Mouse (Mus musculus) hindbrain, embryonic 16.5 days (tissue): ENCODE results near the gene Ninj2. TPM values are rescaled to one million over a fixed set of nuclear protein-coding genes. Genes with fewer than 3 reads are reported as not detected.

Source experiments
- ATAC-seq: fragments of 200-750 bp; cut with Nextera tagmentation; 2 replicates; pipeline ENCODE4 v1.8.0; 2017; ENCODE audit warnings: moderate TSS enrichment, moderate library complexity
- H3K27ac ChIP-seq: fragments of 300-500 bp; sonication (generic); 2 replicates; pipeline ENCODE4 v1.5.1; 2014; ENCODE audit warnings: low read depth, mild to moderate bottlenecking, control low read depth, low read length, moderate library complexity
- H3K27me3 ChIP-seq: fragments of 300-500 bp; sonication (generic); replicated peaks from 2 replicates; pipeline ENCODE4 v1.6.1; 2014; ENCODE audit warnings: low read length; ENCODE audit not compliant: control insufficient read depth, insufficient read depth
- H3K36me3 ChIP-seq: fragments of 300-500 bp; sonication (generic); 2 replicates; pipeline ENCODE4 v1.6.1; 2014; ENCODE audit warnings: mild to moderate bottlenecking, low read length, moderate library complexity, mixed read lengths; ENCODE audit not compliant: control insufficient read depth, insufficient read depth
- H3K4me1 ChIP-seq: fragments of 300-500 bp; sonication (generic); 2 replicates; pipeline ENCODE4 v1.6.1; 2014; ENCODE audit warnings: low read depth, low read length; ENCODE audit not compliant: control insufficient read depth, insufficient read depth
- H3K4me2 ChIP-seq: fragments of 300-500 bp; sonication (generic); 2 replicates; pipeline ENCODE4 v1.6.1; 2014; ENCODE audit warnings: mild to moderate bottlenecking, low read length, control low read depth, moderate library complexity
- H3K4me3 ChIP-seq: fragments of 300-500 bp; sonication (generic); 2 replicates; pipeline ENCODE4 v1.5.1; 2014; ENCODE audit warnings: mild to moderate bottlenecking, low read length, control low read depth, moderate library complexity
- H3K9ac ChIP-seq: fragments of 300-500 bp; sonication (generic); 2 replicates; pipeline ENCODE4 v1.6.1; 2014; ENCODE audit warnings: low read depth, mild to moderate bottlenecking, control low read depth, low read length, moderate library complexity
- H3K9me3 ChIP-seq: fragments of 300-500 bp; sonication (generic); 2 replicates; pipeline ENCODE4 v1.6.1; 2014; ENCODE audit warnings: mild to moderate bottlenecking, low read length, moderate library complexity; ENCODE audit not compliant: control insufficient read depth
- WGBS: fragments of 180-500 bp; shearing (Covaris S2); extraction: QIAGEN DNeasy Blood & Tissue Kit; methylation state at CpG from one replicate; pipeline ENCODE4 v1.1.7; 2014; 5-methylcytosine and 5-hydroxymethylcytosine counted together
- polyA plus RNA-seq: library from polyadenylated mRNA; unstranded; fragments of >200 nt; fragmentation: Nextera tagmentation; extraction: Ambion mirVana; gene quantifications from 2 replicates; pipeline ENCODE4 v1.2.1, GENCODE M21; 2015

The Ninj2 gene
- polyA plus RNA-seq, 1 experiment from 2014 or later = not detected

DNA sequence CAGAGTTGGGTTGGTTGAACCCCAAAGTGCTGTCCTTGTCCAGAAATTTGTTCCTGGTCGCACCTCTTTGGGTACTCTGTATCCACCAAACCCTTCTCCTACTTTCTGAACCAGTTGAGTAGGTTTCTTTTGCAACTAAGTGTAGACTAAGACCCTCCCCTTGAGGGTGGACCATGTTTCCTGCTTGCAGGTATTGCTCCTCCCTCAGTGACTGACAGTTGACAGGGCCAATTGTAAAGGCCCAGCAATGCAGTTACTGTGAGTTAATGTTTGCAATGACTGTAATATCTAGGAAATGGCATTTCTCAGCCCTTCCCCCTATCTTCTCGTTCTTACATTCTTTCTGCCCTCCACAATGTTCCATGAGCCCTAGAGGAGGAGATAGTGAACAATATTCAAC lies 20.5 kb upstream of the Ninj2 start:
- 87% methylated on average over 2 of the region's 2 CpGs for WGBS
- ATAC-seq = no peak
- Histone ChIP-seq H3K27ac (no peak overlapping the region), H3K36me3 (no peaks in the 10 kb centered on the region), H3K4me3 (no peak overlapping the region), H3K9ac (no peak overlapping the region), H3K9me3 (no peaks in the 10 kb centered on the region; the same call in 1 of the 2 replicates), H3K27me3 (no peaks in the 10 kb centered on the region), H3K4me2 (no peak overlapping the region), H3K4me1 (no peaks in the 10 kb centered on the region)

DNA sequence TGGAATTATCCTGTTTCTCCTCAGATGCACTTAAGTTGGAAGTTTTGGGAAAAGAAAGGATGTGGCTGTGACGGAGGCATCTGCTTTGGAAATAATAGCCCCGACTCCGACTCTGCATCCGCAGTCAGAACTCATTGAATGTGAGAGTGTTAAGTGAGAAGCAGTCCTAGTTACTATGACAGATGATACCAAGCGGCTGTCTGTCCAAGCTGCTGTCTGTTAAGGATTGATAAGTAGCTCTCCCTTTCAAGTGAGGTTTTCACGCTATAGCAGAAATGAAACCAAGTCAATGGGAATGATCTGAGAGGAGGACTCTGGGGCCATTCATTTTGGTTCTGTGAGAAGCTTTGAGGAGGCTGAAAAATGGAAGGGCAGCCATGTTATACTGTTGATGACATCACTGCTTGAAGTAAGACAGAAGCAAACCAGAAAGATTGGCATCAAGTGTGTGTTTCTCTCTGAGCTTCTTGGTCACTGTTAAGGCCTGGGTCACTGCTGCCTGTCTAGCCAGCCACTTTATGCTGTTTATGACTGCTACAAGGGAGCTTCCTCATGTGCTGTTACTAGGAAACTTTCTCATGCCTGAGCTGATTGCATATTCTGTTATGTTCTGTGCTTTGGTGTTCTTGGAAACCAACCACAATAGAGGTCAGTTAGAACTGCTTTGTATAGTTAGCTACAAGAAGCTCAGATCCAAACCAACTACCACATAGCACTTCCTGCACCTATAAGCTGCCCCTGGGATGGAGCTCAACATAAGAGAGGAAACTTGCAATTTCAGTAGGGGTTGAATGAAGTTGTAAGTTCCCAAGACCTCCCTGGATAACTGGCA lies 16.3 kb upstream of the Ninj2 start:
- no peaks in the 10 kb centered on the region for H3K27me3 ChIP-seq
- H3K36me3 ChIP-seq = no peaks in the 10 kb centered on the region
- H3K27ac ChIP-seq = no peak overlapping the region
- no peaks in the 10 kb centered on the region for H3K9me3 ChIP-seq
- ATAC-seq = no peak
- no peaks in the 10 kb centered on the region for H3K4me1 ChIP-seq
- H3K4me2 ChIP-seq = no peak overlapping the region
- WGBS = 88% methylated on average over 6 of the region's 6 CpGs
- no peak overlapping the region for H3K4me3 ChIP-seq
- no peak overlapping the region for H3K9ac ChIP-seq

DNA sequence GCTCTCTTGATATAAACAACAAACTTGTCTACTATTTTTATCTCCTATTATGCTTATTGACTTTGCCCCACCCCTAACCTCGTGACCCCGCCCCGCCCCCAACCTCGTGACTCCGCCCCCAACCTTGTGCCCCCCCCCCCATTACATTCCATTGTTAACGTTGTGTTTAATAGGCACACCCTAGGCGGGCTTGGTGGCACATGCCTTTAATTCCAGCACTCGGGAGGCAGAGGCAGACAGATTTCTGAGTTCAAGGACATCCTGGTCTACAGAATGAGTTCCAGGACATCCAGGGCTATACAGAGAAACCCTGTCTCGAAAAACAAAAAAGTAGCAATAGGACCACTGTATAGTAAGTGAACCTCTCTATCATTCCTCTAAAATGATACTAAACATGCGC lies 13.6 kb upstream of the Ninj2 start:
- WGBS = 86% methylated on average over 10 of the region's 10 CpGs
- Histone ChIP-seq H3K27me3 (no peaks in the 10 kb centered on the region), H3K36me3 (no peaks in the 10 kb centered on the region), H3K9ac (no peak overlapping the region), H3K4me2 (no peak overlapping the region), H3K27ac (no peak overlapping the region), H3K4me1 (no peaks in the 10 kb centered on the region), H3K9me3 (no peaks in the 10 kb centered on the region), H3K4me3 (no peak overlapping the region)
- no peak for ATAC-seq

DNA sequence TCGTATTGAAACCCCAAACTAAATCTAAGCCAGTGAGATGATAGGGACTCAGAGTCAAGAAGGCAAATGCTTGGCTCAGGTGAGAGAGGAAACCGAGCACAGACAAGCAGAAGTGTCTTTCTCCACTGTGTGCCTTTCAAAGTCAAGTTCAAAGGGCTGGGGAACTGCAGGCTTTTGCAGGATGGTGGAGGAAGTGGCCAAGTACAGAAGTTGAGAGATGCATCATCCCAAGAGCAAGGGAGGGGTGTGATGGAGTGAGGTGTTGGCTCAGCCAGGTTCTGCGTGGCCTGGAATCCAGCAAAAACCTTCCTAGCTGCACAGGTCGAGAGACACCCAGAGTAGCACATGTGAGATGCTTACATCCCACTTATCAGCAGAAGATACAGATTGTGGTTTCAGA lies 11.6 kb upstream of the Ninj2 start:
- Histone ChIP-seq H3K9me3 (no peaks in the 10 kb centered on the region), H3K9ac (no peak overlapping the region), H3K27me3 (no peaks in the 10 kb centered on the region), H3K4me1 (no peaks in the 10 kb centered on the region), H3K36me3 (no peaks in the 10 kb centered on the region), H3K27ac (no peak overlapping the region), H3K4me3 (no peak overlapping the region), H3K4me2 (no peak overlapping the region)
- ATAC-seq = no peak
- WGBS = 87% methylated on average over 4 of the region's 4 CpGs

DNA sequence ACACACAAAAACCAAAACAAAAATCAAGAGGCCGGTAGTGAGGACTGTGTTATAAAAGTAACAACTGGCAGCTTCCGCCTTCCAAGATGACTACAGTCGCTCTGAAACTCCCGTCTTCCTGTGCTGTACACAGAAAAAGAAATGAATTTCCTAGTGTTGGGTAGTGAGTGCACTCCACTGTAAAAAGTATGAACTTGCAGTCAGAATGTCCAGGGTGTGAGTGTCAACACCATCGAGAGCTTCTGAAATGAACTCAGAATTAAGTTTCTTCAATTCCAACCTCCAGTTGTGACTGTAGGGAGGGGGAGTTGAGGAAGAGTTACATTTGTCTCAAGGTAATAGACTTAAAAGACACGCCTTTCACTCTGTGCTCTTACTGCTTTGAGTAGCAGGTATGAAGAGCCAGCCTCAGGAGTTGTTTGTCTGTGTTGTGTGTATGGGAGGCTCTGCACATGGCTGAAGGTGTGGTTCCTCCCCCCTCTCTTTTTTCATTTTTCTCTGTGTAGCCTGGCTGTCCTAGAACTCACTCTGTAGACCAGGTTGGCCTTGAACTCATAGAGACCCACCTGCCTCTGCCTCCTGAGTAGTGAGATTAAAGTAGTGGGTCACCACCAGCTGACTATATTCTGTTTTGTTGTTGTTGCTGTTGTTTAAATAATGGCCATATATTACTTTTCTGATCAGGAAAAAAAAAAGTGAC lies 10.7 kb upstream of the Ninj2 start:
- Histone ChIP-seq H3K27me3 (no peaks in the 10 kb centered on the region), H3K4me3 (no peak overlapping the region), H3K4me1 (no peaks in the 10 kb centered on the region), H3K27ac (no peak overlapping the region), H3K36me3 (no peaks in the 10 kb centered on the region), H3K9me3 (no peaks in the 10 kb centered on the region), H3K4me2 (no peak overlapping the region), H3K9ac (no peak overlapping the region)
- WGBS = 94% methylated on average over 6 of the region's 6 CpGs
- ATAC-seq = no peak

DNA sequence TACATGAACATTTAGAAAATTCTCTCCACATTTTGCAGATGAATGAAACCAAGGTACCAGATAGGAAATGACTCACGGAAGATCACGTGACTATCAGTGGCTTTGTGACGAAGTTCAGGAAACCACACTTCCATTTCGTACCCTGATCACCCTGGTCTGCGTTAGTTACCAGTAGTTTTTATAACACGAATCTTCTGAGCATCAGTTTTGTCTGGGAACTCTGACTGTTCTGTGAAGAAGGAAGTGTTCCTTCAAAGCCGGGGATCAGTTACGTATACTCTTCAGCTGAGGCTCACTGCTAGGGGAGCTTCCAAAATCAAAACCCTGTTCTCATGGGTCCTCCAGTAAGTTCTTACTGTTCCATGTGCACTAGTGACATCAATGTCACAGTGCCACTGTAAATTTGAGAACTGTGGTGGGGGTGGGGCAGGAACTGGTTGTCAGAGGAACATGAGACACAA lies 10.2 kb upstream of the Ninj2 start:
- ATAC-seq = no peak
- no peak overlapping the region for H3K4me2 ChIP-seq
- WGBS = 93% methylated on average over 8 of the region's 8 CpGs
- H3K9ac ChIP-seq = no peak overlapping the region
- no peak overlapping the region for H3K27ac ChIP-seq
- H3K27me3 ChIP-seq = no peaks in the 10 kb centered on the region
- no peaks in the 10 kb centered on the region for H3K4me1 ChIP-seq
- no peaks in the 10 kb centered on the region for H3K9me3 ChIP-seq
- no peak overlapping the region for H3K4me3 ChIP-seq
- no peaks in the 10 kb centered on the region for H3K36me3 ChIP-seq

DNA sequence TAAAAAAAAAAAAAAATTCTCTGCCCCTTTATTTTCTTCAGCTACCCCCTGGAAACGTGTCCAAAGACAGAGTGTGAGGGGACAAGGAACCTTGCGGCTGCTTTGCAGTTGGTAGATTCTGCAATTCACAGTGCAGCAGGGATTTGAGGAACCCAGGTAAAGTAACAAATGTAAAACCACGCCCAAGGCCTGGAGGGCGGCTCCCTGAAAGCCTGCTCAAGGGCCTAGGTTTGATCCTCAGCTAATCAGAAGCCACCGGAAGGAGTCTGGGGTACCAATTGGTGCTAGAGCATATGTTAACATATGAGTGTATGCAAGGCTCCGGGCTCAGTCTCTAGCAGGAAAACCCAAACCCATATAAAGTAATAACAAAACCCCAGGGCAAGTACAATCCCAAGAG lies 9.7 kb upstream of the Ninj2 start:
- no peaks in the 10 kb centered on the region for H3K9me3 ChIP-seq
- ATAC-seq = no peak
- WGBS = 79% methylated on average over 6 of the region's 6 CpGs
- no peaks in the 10 kb centered on the region for H3K4me1 ChIP-seq
- no peak overlapping the region for H3K4me2 ChIP-seq
- H3K27ac ChIP-seq = no peak overlapping the region
- no peak overlapping the region for H3K9ac ChIP-seq
- H3K4me3 ChIP-seq = no peak overlapping the region
- no peaks in the 10 kb centered on the region for H3K27me3 ChIP-seq
- H3K36me3 ChIP-seq = no peaks in the 10 kb centered on the region

DNA sequence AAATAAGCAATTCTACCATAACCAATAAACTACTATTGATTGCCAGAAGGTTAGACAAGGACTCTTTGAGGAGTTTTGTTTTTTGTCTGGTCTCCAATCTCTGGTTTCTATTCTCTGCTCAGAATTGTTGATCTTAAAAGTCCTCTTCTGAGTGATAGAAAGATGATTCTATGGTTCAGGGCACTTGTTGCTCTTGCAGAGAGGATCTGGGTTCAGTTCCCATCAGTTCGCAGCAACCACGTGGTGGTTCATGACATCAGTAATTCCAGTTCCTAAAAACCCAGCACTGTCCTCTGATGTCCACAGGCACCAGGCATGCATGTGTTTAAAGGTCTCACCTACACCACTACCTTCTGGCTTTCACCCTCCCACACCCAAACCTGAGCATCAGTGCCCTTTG lies 8.2 kb upstream of the Ninj2 start:
- no peak for ATAC-seq
- no peaks in the 10 kb centered on the region for H3K4me1 ChIP-seq
- H3K36me3 ChIP-seq = no peaks in the 10 kb centered on the region
- no peaks in the 10 kb centered on the region for H3K9me3 ChIP-seq
- 95% methylated on average over 2 of the region's 2 CpGs for WGBS
- no peak overlapping the region for H3K4me2 ChIP-seq
- no peak overlapping the region for H3K27ac ChIP-seq
- no peaks in the 10 kb centered on the region for H3K27me3 ChIP-seq
- no peak overlapping the region for H3K4me3 ChIP-seq
- H3K9ac ChIP-seq = no peak overlapping the region

DNA sequence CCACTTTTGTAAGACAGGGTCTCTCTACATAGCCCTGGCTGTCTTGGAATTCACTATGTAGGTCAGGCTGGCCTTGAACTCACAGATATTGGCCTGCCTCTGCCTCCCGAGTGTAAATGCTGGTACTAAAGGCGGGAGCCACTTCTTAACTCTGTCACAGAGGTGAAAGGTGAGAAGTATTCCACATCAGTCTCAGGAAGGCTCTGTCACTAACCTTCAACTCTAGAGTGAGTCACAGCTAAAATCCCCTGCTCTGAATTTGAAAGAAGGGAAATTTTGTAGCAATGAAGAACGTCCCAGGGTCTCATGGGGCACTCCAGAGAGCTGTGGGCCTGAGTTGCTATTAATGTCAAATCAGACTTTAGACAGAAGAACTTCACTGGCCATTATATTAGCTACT lies 7.3 kb upstream of the Ninj2 start:
- H3K4me2 ChIP-seq = no peak overlapping the region
- H3K9ac ChIP-seq = no peak overlapping the region
- no peak overlapping the region for H3K4me3 ChIP-seq
- 87% methylated on average over 3 of the region's 3 CpGs for WGBS
- H3K27me3 ChIP-seq = no peaks in the 10 kb centered on the region
- no peaks in the 10 kb centered on the region for H3K36me3 ChIP-seq
- H3K4me1 ChIP-seq = no peaks in the 10 kb centered on the region
- H3K27ac ChIP-seq = no peak overlapping the region
- no peak for ATAC-seq
- no peaks in the 10 kb centered on the region for H3K9me3 ChIP-seq
